Mouse (Mus musculus) mesoderm, embryonic 11.5 days (tissue): ENCODE measurements around the gene Gspt1.

ENCODE experiments used
- DNase-seq: peaks from one replicate; pipeline ENCODE4 v3.0.0-alpha.2; 2012; ENCODE audit warnings: low read depth, low spot score

Gene Gspt1

GRCm38 (mm10) chr16:11202571-11203554, 51.3 kb downstream of the Gspt1 start, which contains the start of gene Rsl1d1:
Gene Rsl1d1, minus strand, starts transcription at chr16:11203331.
- peak; percentile 97 for DNase-seq

GRCm38 (mm10) chr16:11201740-11202394, 52.3 kb downstream of the Gspt1 start:
- DNase-seq: no peak

GRCm38 (mm10) chr16:11200247-11200646, 53.9 kb downstream of the Gspt1 start:
- DNase-seq: no peak

GRCm38 (mm10) chr16:11198467-11198866, 55.7 kb downstream of the Gspt1 start:
- DNase-seq: peak; percentile 74

GRCm38 (mm10) chr16:11197052-11197451, 57.1 kb downstream of the Gspt1 start:
- no peak for DNase-seq

- DNase-seq: no peak
These were observed 60.9 kb downstream of the Gspt1 start for GRCm38 (mm10) chr16:11193231-11193630.

- DNase-seq: no peak
These were observed 64.0 kb downstream of the Gspt1 start for GRCm38 (mm10) chr16:11190150-11190549.

GRCm38 (mm10) chr16:11177404-11177803, 76.7 kb downstream of the Gspt1 start:
- no peak for DNase-seq

- no peak for DNase-seq
These were observed 77.3 kb downstream of the Gspt1 start for GRCm38 (mm10) chr16:11176884-11177244.

GRCm38 (mm10) chr16:11176208-11176883, 77.8 kb downstream of the Gspt1 start, which contains the start of gene Zc3h7a:
Gene Zc3h7a, minus strand, starts transcription at chr16:11176393.
- DNase-seq: peak; percentile 92

- peak; percentile 77 for DNase-seq
These were observed 78.5 kb downstream of the Gspt1 start for GRCm38 (mm10) chr16:11175489-11176207.

GRCm38 (mm10) chr16:11175100-11175488, 79.0 kb downstream of the Gspt1 start:
- no peak for DNase-seq

GRCm38 (mm10) chr16:11174671-11175081, 79.4 kb downstream of the Gspt1 start:
- peak; percentile 71 for DNase-seq

GRCm38 (mm10) chr16:11171679-11172078, 82.4 kb downstream of the Gspt1 start:
- no peak for DNase-seq
